Mouse (Mus musculus) subcutaneous adipose tissue, adult 2 months (tissue): ENCODE data around the gene Kcna1. TPM values are rescaled to one million over a fixed set of nuclear protein-coding genes. Genes with fewer than 3 reads are reported as not detected.

Source experiments
- polyA plus RNA-seq: library from polyadenylated mRNA; depleted of rRNA; stranded (reverse); fragments of >200 nt; gene quantifications from 2 replicates; pipeline ENCODE4 v1.2.3, GENCODE M21; 2012; ENCODE audit warnings: low replicate concordance; rRNA removed

Gene Kcna1
- 0.72 and 0.96 TPM in 2 replicates for polyA plus RNA-seq

GRCm38 (mm10) chr6:126646381-126646780, at the start of gene Kcna1:
TSS of gene Kcna1 (minus strand) at chr6:126646384.

Other genes with a start within 250 kb of the Kcna1 start
- gene Kcna5, start 111.0 kb downstream of the Kcna1 start, polyA plus RNA-seq, result 6.1 and 25.6 TPM in 2 replicates
- 0.66 and 1.2 TPM in 2 replicates for gene Kcna6, start 94.3 kb upstream of the Kcna1 start, polyA plus RNA-seq
- gene Ndufa9, start 202.8 kb upstream of the Kcna1 start, polyA plus RNA-seq, result 121 and 165 TPM in 2 replicates
- 0.04 TPM in 1 of 2 replicates, not detected in the other for gene Akap3, start 206.7 kb upstream of the Kcna1 start, polyA plus RNA-seq